Mouse (Mus musculus) embryonic fibroblast, embryonic 13.5 days (primary cell): ENCODE measurements around the gene Slc38a11. TPM values are rescaled to one million over a fixed set of nuclear protein-coding genes. Genes with fewer than 3 reads are reported as not detected.

ENCODE experiments used
- H3K27ac ChIP-seq: 2 replicates; pipeline ENCODE4 v1.5.1; 2012; ENCODE audit warnings: low read length, control low read depth, inconsistent platforms; ENCODE audit not compliant: insufficient read depth
- H3K4me1 ChIP-seq: 2 replicates; pipeline ENCODE4 v1.6.1; 2011; ENCODE audit warnings: low read length; ENCODE audit not compliant: control insufficient read depth, insufficient read depth
- H3K4me3 ChIP-seq: 2 replicates; pipeline ENCODE4 v1.5.1; 2011; ENCODE audit warnings: mild to moderate bottlenecking, control low read depth, low read length; ENCODE audit not compliant: insufficient read depth
- CTCF ChIP-seq: IDR thresholded peaks from 2 replicates; pipeline ENCODE4 v1.5.1; 2011; ENCODE audit warnings: mild to moderate bottlenecking, control low read depth, low read length, moderate library complexity, borderline replicate concordance; ENCODE audit not compliant: insufficient read depth
- POLR2A ChIP-seq: IDR thresholded peaks from 2 replicates; pipeline ENCODE4 v1.6.1; 2011; ENCODE audit warnings: low read depth, mild to moderate bottlenecking, control low read depth, low read length, moderate library complexity
- polyA plus RNA-seq: library from polyadenylated mRNA; stranded (reverse); fragments of >200 nt; gene quantifications from 2 replicates; pipeline ENCODE4 v1.2.4, GENCODE M21; 2011; ENCODE audit warnings: low read depth; ENCODE audit not compliant: missing spikeins, insufficient read length

Gene Slc38a11
- polyA plus RNA-seq, 1 experiment = not detected

DNA sequence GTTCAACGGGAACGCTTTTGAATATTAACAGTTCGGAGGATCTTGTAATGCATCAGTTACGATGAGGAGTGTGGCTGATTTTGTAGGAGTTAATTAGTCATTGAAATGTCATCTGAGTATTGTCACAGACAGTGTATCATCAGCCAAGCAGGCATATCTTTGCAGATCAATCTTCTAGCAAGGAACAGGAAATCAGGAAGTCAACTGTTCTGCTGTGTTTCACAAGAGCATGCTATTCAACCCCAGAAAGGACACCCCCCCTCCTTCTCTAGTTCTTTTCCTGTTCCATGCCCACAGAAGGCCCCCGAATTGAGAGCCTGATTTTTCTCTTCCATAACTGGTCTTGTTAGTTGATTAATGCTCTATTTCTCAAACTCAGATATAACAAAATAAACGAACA lies 80.9 kb downstream of the Slc38a11 start:
- Histone ChIP-seq H3K4me1 (no peaks in the 10 kb centered on the region; the same call in 1 of the 2 replicates), H3K27ac (no peak overlapping the region), H3K4me3 (no peak overlapping the region)
- TF ChIP-seq CTCF (no peak), POLR2A (no peak)

GRCm38 (mm10) chr2:65279029-65279690 lies 84.7 kb downstream of the Slc38a11 start:
- H3K27ac ChIP-seq = no peak overlapping the region
- TF ChIP-seq POLR2A (no peak), CTCF (no peak)
- H3K4me3 ChIP-seq = no peak overlapping the region
- H3K4me1 ChIP-seq = no peaks in the 10 kb centered on the region

- H3K27ac ChIP-seq = no peak overlapping the region
- H3K4me1 ChIP-seq = no peaks in the 10 kb centered on the region
- no peak overlapping the region for H3K4me3 ChIP-seq
- TF ChIP-seq CTCF (no peak), POLR2A (no peak)
These were observed 88.3 kb downstream of the Slc38a11 start for GRCm38 (mm10) chr2:65275443-65276061.

DNA sequence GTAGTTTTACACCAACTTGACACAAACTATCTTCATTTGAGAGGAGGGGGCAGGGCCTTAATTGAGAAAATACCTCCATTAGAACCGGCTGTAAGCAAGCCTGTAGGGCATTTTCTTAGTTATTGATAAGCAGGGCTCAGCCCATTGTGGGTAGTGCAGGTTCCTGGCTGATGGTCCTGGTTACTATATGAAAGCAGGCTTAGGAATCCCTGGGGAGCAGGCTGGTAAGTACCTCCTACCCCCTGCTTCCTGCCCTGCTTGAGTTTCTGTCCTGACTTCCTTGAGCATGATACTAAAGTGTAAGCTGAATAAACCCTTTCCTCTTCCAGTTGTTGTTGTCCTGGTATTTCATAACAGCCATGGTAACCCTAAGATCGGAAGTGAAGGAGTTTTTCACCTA lies 89.9 kb downstream of the Slc38a11 start:
- Histone ChIP-seq H3K27ac (no peak overlapping the region), H3K4me1 (no peaks in the 10 kb centered on the region), H3K4me3 (no peak overlapping the region)
- TF ChIP-seq CTCF (no peak), POLR2A (no peak)

- TF ChIP-seq POLR2A (no peak), CTCF (no peak)
- no peak overlapping the region for H3K4me3 ChIP-seq
- H3K4me1 ChIP-seq = no peaks in the 10 kb centered on the region
- H3K27ac ChIP-seq = no peak overlapping the region
These were observed 95.1 kb downstream of the Slc38a11 start for GRCm38 (mm10) chr2:65268731-65269130.

DNA sequence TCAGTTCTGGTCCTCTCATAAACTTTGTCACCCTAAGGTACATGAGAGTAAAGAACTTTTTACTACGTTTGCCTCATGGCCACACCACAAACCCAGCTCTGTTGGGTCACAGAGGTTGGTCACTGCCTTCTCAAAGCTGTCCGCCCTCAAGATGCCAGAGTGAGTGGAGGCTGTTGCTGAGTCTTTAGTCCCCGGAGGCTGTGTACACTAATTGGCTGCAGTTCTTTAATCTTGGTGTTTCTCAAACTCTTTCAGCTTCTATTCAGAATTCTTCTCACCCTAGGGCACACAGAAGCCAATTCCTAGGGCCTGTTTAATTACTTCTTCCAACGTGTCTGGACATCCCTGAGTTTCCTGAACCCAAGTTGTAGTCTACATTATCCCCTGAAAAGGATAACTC lies 96.0 kb downstream of the Slc38a11 start:
- no peaks in the 10 kb centered on the region for H3K4me1 ChIP-seq
- H3K4me3 ChIP-seq = no peak overlapping the region
- H3K27ac ChIP-seq = no peak overlapping the region
- no peak for TF ChIP-seq CTCF
- TF ChIP-seq POLR2A = no peak

DNA sequence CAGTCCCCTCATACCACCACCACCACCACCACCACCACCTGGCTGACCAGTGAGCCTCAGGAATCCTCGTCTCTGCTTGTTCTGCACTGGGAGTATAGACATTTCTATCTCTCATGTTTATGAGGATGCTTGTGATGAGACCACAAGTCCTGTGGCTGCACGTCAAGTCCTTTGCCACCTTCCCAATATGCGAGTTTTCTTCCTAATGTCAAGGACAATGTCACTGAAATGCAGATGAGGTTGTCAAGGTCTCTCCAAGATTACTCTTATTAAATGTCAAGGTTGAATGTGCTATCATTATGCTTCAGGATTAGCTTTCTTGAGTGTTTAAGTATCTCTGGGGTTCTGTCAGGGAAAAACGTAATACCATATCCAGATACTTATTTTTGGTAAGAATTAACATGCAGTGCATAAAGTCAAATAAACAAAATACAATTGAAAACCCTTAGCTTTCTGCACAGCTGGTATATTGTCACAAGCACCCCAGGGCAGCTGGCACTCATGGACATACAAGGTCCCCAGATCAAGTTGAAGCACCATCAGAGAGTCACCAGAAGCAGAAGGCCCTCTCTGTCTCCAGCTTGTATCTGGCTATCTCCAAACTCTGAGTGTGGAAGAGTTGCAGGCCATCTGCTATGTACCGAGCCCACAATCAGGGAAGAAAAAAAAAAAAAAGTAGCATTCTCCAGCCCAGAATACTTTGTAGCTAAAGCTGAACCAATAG lies 97.1 kb downstream of the Slc38a11 start:
- Histone ChIP-seq H3K4me1 (no peaks in the 10 kb centered on the region), H3K4me3 (no peak overlapping the region), H3K27ac (no peak overlapping the region)
- TF ChIP-seq POLR2A (no peak), CTCF (no peak)

Other genes with a start within 250 kb of the Slc38a11 start
- gene Cobll1, start 124.6 kb downstream of the Slc38a11 start, polyA plus RNA-seq = 15.0 and 25.5 TPM in 2 replicates
- 1.5 and 1.9 TPM in 2 replicates for gene Scn3a, start 203.6 kb upstream of the Slc38a11 start, polyA plus RNA-seq